Mouse (Mus musculus) retina, postnatal 7 days (tissue): ENCODE measurements around the gene Rwdd4a.
A peak's percentile ranks its signal among the peaks of the same experiment; 100 is the strongest.

Source experiments
- DNase-seq: peaks from one replicate; pipeline ENCODE4 v3.0.0-alpha.2; 2012; ENCODE audit warnings: low read depth, low spot score

Gene Rwdd4a

DNA sequence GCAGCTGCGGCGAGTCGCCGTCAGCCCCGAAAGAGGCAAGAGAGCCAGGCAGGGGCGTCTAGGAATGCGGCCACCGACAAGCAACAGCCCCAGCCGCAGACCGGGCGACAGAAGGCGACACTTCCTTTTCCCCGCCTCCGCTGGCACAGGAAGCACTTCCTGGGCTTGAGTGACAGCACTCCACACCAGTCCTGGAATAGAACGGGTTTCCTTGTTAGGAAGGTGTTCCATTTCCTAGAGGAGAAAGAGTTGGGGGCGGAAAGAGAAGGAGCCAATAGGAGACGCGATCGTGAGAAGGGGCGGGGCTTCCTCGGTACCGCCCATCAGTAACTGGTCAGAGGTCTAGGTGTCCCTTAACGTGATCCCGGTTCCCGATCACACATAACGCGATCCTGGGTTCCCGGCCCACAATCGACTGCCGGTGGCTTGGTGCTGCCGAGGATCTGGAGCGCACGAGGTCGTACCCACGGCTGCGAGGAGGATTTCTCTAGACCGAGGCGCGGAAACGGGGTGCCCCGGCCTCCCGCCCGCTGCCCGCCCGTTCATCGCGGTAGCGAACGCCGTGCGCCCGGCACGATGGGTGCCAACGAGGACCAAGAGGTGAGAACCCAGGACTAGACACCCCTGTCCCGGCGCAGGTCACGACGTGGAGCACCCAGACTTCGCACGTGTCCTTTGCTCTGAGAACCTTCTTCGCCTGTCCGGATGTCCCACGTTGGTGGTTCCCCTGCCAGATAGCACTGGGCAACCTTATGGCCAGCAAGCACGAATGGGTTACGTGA lies at the start of gene Rwdd4a, which contains the start of gene Trappc11:
TSS of gene Rwdd4a (plus strand) at position 321 of the 782 bp plus-strand sequence.
TSS of gene Trappc11 (minus strand) at position 127 of the 782 bp plus-strand sequence.
- peak; percentile 93 for DNase-seq

DNA sequence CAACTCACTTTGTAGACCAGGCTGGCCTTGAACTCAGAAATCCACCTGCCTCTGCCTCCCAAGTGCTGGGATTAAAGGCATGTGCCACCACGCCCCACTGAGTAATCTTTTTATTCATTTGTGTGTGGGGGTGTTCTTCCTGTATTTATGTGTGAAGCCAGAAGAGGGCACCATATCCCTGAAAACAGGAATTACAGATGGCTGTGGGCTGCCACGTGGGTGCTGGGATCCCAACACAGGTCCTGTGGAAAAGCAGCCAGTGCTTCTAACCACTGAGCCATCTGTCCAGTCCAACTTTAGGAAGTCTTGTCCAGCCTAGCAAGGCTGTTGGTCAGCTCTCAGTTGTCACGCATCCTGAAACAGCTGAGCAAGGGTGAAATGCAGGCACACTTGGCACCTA lies 46.2 kb upstream of the Rwdd4a start:
- no peak for DNase-seq

DNA sequence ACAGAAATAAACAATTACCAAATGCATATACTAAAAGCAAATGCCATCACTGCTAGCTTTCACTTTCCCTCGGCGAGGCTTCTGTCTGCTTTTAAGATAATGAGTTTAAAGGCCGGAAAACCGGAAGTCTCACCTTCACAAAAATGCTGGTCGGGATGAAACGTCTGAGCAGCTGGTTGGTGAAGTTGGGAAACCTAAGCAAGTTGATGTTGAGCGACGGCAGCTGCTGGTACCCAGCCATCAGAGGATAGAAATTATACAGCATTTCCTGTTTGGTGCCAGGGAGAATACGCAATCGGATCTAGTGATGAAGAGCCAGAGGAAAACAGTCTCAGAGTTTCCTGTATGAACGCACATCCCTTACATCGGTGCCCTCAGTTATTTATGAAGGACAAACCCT lies 40.4 kb upstream of the Rwdd4a start:
- no peak for DNase-seq

DNA sequence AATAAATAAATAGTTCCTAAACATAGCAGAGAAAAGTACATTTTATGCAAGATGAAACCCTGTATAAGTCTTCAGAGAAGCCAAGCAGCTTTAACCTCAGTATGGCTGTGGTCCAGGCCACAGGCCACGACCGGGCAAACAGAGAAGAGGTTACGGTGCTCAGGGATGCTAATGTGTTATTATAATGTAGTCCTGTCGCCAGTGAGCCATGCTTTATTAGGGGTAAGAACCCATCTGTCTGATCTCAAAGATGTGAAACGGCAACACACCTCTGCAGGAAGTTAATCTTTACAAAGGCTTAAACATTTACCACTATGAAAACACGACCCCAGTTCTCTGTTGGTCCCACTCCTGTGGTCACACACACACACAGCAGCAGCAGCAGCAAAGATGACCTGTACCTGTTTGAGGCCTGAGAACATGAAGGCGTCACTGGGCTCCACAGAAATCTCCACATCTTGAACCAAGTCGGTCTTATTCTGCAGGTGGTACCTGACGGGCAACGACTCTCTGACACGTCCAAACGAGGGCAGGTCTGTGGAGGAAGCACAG lies 38.8 kb upstream of the Rwdd4a start:
- DNase-seq, result no peak

DNA sequence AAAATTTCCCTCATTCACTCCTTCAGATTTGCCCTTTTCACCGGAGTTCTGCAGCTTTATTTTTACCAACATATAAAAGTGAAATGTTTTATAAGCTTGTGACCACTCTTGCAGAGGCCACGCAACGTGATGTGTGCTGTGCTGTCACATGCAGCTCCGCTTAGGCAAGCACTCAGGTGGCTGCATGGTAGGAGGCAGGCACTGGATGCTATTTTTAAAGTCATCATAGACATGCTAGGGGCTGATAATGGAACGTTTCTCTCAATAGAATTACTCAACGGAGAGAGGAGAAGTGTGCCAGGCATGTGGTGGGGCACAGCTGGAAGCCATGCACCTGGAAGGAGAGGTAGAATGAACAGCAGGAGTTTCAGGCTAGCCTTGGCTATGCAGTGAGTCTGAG lies 38.0 kb upstream of the Rwdd4a start:
- no peak for DNase-seq

DNA sequence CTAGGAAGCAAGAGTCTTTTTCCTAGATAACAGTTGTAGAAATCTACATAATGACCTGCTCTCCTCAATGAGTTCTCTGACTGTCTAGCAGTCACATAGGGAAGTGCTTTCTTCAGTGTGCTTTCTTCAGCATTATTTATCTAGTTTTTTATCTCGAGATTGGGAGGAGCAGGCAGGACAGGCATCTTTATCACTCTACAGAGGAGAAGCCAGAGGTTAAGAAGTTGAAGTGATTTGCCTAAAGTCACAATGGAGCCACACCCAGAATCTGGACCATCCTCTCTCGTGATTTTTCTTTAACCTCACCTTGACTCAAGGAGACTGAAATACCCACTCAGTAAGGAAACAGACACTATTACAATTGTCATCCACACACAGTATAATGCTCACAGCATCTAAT lies 31.5 kb upstream of the Rwdd4a start:
- DNase-seq, result no peak

DNA sequence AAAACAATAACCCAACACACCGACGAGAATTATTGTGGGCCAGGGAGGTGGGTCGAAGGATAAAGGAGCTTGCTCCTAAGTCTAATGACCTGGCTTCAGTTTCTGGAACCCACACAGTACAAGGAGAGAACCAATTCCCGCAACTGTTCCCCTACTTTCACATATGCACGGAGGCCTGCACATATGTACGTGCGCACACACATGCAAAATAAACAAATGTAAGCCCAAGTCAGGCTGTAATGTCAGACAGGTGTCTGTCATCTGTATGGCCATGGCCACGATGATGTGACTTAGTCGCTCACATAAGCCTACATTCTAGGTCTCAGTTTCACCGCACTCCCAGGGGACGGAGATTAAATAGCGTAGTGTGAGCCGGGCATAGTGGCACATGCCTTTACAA lies 30.9 kb upstream of the Rwdd4a start:
- DNase-seq, result no peak

DNA sequence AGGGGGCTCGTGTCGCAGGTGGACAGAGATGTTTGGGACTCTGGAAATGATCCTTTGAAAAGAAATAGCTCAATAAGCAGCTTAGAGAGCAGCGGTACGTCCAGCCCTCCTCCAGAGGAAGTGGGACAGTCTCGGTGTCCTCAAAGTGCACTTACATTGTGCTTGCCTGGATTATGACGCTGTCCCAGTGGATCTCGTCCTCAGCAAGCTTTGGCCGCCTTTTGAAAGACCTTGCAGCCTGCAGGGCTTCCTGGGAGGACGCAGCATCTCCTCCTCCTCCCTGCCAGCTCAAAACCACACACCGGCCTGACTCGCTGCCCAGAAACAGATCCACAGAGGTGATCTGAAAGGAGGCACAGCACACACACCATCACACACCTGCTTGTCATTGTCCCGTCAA lies 28.0 kb upstream of the Rwdd4a start:
- DNase-seq, result no peak

DNA sequence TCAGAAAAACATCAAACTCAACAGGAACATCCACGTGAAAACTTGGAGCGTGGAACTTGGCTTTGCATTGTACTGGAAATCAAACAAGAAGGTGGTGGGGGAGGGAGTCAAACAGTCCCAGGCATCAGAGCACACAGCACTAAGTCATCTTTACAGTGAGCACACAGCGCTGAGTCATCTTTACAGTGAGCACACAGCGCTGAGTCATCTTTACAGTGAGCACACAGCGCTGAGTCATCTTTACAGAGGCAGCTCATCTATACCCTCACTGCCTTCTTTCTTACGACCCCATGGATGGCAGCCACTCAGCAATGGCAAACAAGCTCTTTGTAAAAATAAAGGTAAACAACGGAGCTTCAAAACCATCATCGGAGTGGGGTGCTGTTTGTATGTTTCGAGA lies 22.5 kb upstream of the Rwdd4a start:
- no peak for DNase-seq

DNA sequence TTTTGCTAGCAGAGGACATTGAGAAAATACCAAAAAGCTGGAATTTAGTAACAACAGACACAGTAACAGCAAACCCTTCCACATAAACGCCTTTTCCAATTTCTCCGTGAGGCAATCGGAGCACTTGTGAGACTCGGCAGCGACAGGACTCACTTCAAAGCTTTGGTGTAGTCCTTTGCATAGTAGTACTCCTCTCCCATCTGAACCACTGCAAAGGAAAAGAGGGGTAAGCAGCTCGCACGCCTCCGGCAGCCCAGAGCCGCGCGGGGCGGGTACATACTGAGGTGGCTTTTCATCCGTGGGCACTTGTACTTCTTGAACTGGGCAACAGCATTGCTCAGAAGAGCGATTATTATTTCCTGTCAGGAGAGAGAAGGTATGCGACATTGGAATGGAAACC lies 19.9 kb upstream of the Rwdd4a start:
- DNase-seq, result no peak

DNA sequence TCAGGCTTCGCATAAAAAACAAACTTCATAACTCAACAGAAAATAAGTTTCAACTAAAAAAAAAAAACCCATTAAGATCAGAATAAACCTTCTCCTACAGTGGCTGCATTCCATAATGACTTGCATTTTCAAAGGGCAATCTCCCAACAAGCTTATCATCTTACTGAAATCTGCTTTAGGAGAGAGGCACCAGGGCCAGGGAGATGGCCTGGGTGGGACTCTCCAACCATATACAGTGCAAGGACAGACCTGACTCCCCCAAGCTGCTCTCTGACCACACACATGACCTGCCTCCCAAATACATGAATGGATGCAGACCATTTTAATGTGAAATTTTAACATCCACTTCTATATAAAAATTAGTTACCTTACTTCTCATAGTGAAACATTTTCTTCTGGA lies 5.4 kb upstream of the Rwdd4a start:
- DNase-seq, result no peak

DNA sequence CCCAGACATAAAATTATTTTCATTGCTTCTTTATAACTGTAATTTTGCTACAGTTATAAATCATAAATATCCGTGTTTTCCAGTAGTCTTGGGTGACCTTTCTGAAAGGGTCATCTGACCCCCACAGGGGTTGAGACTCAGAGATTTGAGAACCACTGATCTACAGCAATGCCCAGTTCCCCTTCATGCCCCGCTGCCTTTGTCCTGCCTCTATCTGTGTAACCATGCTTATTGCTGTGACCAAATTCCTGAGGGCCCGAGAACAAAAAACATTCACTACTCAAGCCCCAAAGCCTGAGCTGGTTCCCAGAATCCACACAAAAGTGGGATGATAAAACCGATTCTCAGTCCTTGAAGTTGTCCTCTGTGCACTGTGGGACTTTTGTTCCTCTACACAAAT lies 4.9 kb downstream of the Rwdd4a start:
- DNase-seq, result no peak

DNA sequence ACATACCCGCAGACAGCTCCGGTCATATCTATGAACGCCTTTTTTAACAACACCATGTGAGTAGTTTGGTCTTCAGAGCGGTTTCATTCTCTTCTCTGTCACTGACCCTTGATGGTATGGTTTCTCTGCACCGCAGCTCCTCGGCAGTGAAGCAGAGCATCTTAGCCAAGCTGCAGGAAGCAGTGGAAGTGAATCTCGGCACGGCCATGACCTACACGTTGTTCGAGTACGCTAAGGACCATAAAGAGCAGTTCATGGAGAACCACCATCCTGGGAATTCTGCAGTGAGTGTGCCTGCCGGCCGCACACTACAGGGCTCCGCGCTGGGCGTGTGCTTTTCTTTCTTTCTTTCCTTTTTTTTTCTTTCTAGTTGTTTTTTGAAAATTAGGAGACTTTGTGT lies 9.3 kb downstream of the Rwdd4a start:
- no peak for DNase-seq

DNA sequence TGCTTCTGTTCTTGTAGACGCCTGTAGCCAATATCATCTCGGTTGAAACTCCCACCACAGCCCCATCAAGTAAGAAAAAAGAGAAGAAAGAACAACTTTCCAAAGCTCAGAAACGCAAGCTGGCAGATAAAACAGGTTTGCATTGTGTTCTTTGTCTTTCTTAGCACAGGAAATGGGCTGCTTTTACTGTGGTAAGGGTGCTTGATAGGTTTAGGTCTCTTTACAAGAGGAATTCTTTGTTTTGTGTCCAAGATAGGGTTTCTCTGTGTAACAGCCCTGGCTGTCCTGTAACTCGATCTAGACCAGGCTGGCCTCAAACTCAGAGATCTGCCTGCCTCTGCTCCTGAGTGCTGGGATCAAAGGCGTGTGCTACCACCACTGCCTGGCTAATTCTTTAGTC lies 10.6 kb downstream of the Rwdd4a start:
- no peak for DNase-seq

DNA sequence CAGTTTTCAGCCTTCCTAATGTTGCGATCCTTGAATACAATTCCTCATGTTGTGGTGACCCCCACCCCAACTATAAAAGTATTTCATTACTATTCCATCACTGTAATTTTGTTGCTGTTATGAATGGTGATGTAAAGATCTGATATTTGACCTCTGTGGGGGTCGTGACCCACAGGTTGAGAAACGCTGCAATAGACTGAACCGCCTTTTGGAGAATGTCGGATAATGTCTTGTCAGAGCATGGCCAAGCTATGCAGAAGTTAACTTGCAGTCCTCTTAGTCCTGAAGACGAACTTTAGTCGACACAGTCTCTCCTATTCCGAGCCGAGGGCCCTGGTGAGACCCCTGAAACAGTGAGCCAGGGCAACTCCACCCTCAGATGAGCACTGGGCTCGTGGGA lies 13.6 kb downstream of the Rwdd4a start:
- no peak for DNase-seq

DNA sequence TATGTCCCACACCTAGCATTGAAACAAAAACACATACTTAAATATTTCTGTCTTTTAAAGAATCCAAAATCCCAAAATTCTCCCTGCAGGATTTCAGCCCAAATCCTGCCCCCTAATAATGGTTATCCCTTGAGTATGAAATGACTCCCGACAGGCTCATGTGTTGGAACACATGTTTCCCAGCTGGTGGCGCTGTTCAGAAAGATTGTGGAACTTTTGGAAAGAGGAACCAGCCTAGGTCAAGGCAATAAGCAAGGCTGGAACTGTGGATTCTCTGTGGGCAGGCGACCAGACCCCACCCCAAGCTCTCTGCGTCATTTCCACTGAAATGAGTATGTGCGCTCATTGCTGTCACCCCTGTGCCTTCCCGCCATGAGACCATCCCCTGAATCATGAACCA lies 20.1 kb downstream of the Rwdd4a start:
- DNase-seq, result no peak

DNA sequence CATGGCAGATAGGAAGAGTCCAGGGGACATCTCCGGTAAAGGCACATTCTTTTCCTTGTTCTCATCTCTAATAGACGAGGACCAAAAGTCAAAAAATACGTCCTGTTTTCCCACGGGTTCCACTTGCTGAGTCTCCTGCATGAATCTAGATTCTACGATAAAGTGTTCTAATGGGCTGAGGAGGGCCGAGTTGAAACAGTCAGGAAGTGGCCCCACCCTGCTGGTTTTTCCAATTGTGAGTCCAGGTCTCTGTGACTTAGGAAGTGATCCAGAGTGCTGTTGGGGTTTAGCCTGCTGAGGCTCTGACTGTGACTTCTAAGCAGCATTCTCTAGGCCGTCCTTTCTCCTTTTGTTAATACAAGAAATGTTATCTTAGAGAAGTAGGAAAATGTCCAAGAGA lies 23.0 kb downstream of the Rwdd4a start:
- no peak for DNase-seq

DNA sequence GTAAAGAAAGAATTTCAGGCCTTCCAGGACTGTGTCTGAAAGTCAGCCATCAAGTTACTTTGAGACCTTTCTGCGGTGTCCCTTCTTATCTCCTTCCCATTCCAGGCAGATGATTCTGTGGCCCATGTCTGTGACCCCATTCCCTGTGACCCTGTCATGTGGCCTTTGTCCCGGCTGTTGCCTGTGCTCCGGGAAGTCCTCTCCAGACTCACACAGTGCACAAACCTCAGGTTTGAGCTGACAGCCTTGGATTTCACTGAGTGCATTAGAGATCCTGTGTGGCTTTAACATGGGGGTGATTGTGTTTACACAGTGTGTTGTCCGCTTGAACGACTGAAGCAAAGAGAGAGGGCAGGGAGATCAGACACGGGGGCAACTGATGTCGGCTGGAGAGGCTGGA lies 24.8 kb downstream of the Rwdd4a start:
- DNase-seq, result no peak

DNA sequence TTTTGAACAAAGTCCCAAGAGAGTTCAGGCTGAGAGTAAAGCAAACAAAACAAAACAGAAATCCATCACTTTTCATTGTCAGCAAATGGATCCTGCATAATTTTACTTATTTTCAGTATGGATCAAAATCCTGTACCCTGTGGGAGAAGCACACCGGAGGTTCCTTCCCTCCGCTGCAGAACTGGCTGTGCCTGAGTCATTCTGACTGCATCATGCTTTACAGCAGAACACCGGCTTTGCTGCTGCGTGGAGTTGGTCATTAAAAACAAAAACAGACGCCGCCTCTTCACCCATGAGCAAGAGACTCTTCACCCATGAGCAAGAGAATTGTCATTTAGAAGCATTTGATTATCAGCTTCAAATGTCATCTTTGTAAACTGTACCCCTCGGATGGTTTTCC lies 27.3 kb downstream of the Rwdd4a start:
- no peak for DNase-seq

DNA sequence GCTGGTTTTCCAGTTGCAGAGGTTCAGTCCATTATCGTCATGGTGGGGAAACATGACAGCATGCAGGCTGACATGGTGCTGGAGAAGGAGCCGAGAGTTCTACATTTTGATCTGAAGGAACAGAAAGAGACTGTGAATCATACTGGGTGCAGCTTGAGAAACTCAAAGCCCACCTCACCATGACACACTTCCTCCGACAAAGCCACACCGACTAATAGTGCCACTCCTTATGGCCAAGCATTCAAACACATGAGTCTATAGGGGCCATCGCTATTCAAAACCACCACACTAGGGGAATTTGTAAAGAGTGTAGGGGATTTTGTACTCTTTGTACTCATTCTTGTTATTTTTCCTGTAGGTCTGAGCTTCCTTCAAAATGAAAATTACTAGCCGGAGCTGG lies 33.1 kb downstream of the Rwdd4a start:
- DNase-seq, result no peak

DNA sequence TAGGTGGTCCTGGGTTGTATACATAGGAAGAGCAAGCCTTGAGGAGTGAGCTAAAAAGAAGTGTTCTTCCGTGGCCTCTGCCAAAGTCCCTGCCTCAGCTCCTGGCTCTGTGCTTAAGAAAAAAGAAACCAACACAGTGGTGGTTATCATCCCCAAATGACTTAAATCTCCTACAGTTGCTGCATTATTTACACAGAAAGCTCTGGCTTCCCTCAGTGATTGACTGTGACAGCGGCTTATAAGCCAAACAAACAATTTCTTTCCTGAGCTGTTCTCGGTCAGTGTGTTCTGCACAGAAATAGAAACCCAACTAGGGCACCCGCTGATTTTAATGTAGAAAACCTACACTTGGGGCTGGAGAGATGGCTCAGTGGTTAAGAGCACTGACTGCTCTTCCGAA lies 34.6 kb downstream of the Rwdd4a start:
- DNase-seq, result no peak

DNA sequence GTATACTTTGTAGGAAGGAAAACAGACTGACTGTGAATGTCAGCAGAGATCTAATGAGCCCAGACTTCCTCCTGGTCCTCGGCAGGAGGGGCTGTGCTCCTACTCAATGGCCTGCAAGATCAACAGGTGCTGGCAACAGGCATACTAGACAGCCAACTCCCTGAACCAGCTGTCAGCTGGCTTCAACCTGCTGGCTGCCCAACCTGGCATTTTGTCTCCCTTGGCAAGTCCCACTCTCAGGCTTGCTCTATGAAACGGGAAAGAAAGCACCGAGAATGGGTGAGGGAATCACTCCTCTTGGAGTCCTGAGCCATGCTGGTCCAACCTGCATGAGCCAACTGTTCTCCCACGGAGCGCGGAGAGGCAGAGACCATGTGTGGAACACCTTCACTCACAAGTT lies 36.7 kb downstream of the Rwdd4a start:
- no peak for DNase-seq

DNA sequence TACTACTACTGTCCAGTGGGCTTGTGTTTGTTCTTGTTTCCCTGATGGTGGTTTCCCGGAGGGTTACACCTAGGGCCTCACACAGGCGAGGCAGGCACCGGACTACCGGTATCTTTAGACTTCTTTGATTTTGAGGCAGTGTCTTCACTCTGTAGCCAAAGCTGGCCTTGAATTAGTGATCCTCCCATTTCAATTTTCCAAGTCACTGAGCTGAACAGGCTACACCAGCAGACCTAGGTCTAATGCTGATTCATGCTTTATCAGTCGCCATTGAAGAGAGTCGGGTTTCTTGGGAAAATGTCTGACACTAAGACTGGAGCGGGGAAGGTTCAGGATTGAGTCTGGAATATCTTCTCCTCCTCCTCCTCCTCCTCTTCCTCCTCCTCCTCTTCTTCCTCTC lies 40.0 kb downstream of the Rwdd4a start:
- DNase-seq, result no peak

DNA sequence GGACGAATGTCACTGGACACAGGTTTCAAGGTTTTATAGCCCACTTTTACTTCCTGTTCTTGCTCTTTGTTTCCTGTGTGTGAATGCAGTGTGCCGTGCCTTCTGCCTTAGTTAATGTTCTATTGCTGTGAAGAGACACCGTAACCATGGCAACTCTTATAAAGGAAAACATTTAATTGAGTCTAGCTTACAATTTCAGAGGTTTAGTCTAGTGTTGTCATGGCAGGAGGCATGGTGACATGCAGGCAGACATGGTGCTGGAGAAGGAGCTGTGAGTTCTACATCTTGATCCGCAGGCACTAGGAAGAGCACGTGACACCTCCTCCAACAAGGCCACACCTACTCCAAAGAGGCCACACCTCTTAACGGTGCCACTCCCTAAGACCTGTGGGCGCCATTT lies 48.0 kb downstream of the Rwdd4a start:
- no peak for DNase-seq
